Mouse (Mus musculus) T-helper 2 cell (primary cell): ENCODE measurements around the gene Slc4a8.

Experiments
- in situ Hi-C: fragments of 300-600 bp; cut with MboI, MseI; formaldehyde crosslinking; loops from one replicate; pipeline ENCODE4 v1.15.1; 2025; ENCODE audit warnings: high pct_unique_total_duplicates

The Slc4a8 gene

GRCm38 (mm10) chr15:100825249-100825856 lies 63.8 kb downstream of the Slc4a8 start:
- in situ Hi-C loops = loop anchor here (10.0 kb wide), 2 partner anchors 169 to 1289 kb away; no protein-coding TSS in a partner anchor

GRCm38 (mm10) chr15:100826076-100826475 lies 64.5 kb downstream of the Slc4a8 start:
- in situ Hi-C loops = loop anchor here (10.0 kb wide), 2 partner anchors 169 to 1289 kb away; no protein-coding TSS in a partner anchor

GRCm38 (mm10) chr15:100829775-100830174 lies 68.2 kb downstream of the Slc4a8 start:
- in situ Hi-C loops = loop anchor here (10.0 kb wide), 2 partner anchors 165 to 1285 kb away; no protein-coding TSS in a partner anchor

GRCm38 (mm10) chr15:100830682-100831081 lies 69.1 kb downstream of the Slc4a8 start:
- in situ Hi-C loops = no loop called here

GRCm38 (mm10) chr15:100832144-100832543 lies 70.6 kb downstream of the Slc4a8 start:
- in situ Hi-C loops = no loop called here

- in situ Hi-C loops = no loop called here
Measured at GRCm38 (mm10) chr15:100832784-100833183, 71.2 kb downstream of the Slc4a8 start.

- in situ Hi-C loops = no loop called here
Measured at GRCm38 (mm10) chr15:100836729-100837128, 75.2 kb downstream of the Slc4a8 start.

GRCm38 (mm10) chr15:100838607-100839207 lies 77.2 kb downstream of the Slc4a8 start:
- in situ Hi-C loops = no loop called here

GRCm38 (mm10) chr15:100844336-100844735 lies 82.8 kb downstream of the Slc4a8 start:
- in situ Hi-C loops = loop anchor here (10.0 kb wide), 1 partner anchor 190 kb away; no protein-coding TSS in a partner anchor

GRCm38 (mm10) chr15:100845049-100845879 lies 83.7 kb downstream of the Slc4a8 start:
- in situ Hi-C loops = loop anchor here (10.0 kb wide), 1 partner anchor 190 kb away; no protein-coding TSS in a partner anchor

- in situ Hi-C loops = loop anchor here (10.0 kb wide), 1 partner anchor 192 kb away; no protein-coding TSS in a partner anchor
Measured at GRCm38 (mm10) chr15:100847193-100847592, 85.6 kb downstream of the Slc4a8 start.

- in situ Hi-C loops = no loop called here
Measured at GRCm38 (mm10) chr15:100857586-100857985, 96.0 kb downstream of the Slc4a8 start.

GRCm38 (mm10) chr15:100860856-100861255 lies 99.3 kb downstream of the Slc4a8 start:
- in situ Hi-C loops = no loop called here

- in situ Hi-C loops = no loop called here
Measured at GRCm38 (mm10) chr15:100865556-100865955, 104.0 kb downstream of the Slc4a8 start.

- in situ Hi-C loops = no loop called here
Measured at GRCm38 (mm10) chr15:100869558-100869957, 108.0 kb downstream of the Slc4a8 start, which contains the start of gene Scn8a. TSS of gene Scn8a (plus strand) at chr15:100869858.

GRCm38 (mm10) chr15:100870001-100870774 lies 108.6 kb downstream of the Slc4a8 start:
- in situ Hi-C loops = loop anchor here (10.0 kb wide), 1 partner anchor 1185 kb away; no protein-coding TSS in a partner anchor

GRCm38 (mm10) chr15:100870775-100871106 lies 109.2 kb downstream of the Slc4a8 start:
- in situ Hi-C loops = loop anchor here (10.0 kb wide), 1 partner anchor 1186 kb away; no protein-coding TSS in a partner anchor

- in situ Hi-C loops = loop anchor here (10.0 kb wide), 1 partner anchor 1187 kb away; no protein-coding TSS in a partner anchor
Measured at GRCm38 (mm10) chr15:100871107-100872011, 109.8 kb downstream of the Slc4a8 start.

GRCm38 (mm10) chr15:100873155-100873554 lies 111.6 kb downstream of the Slc4a8 start:
- in situ Hi-C loops = loop anchor here (10.0 kb wide), 1 partner anchor 1188 kb away; no protein-coding TSS in a partner anchor
